Mouse (Mus musculus): ENCODE measurements around the gene 4833439L19Rik. TPM values are rescaled to one million over a fixed set of nuclear protein-coding genes. Genes with fewer than 3 reads are reported as not detected.

Gene 4833439L19Rik
- polyA plus RNA-seq, 1 experiment: 74.2 TPM

DNA sequence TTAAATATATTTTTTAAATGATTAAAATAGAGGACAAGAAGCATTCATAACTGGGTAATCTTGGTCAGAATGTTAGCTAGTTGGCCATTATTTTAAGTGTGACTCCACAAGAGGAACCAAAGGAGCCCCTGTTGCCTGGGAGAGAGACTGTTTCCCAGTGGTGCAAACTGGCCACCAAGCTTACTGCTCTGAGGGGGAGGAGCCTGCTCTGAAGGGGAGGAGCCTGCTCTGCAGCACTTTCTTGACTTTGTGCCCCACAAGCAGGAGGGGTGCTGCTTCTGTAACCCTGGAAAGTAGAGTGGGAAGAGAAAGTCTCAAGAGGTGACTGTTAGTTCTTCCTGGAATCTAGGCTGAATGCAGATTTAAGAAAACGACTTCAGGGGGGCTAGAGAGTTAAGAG, 4.0 kb upstream of the 4833439L19Rik start:
- Histone ChIP-seq H3K4me3 (ENCODE audit: insufficient read depth, low read length) (no peak overlapping the region), H3K27ac (ENCODE audit: insufficient read depth, low read length) (no peak overlapping the region), H3K4me1 (ENCODE audit: control insufficient read depth, insufficient read depth, low read length) (0 out of 2 replicates have a peak, but pooled peaks cover under 1% of the 10 kb centered on the region)
- no peak for TF ChIP-seq CTCF (IDR thresholded peaks at IDR 0.05; ENCODE audit: borderline replicate concordance, insufficient read depth, low read length)
- TF ChIP-seq POLR2A (IDR thresholded peaks at IDR 0.05; ENCODE audit: low read depth, low read length): no peak

DNA sequence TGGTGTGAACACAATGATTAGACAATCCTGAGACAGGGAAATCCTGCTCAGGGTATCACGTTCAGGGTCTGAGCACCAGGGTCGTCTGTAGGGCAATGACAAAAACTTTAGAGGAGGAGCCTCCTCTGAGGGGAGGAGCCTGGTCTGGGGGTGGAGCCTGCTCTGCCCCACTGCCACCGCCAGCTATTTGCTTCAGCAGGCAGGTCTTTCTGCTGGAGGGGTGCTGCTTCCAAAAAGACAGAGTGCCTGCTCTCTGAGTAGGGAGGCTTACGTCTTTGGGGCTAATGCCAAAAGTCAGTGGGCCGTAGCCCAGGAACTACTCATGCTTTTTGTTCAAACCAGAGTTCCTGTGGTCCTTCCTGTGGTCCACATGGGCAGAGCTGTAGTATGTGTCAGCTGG, 3.1 kb upstream of the 4833439L19Rik start:
- no peak overlapping the region for H3K27ac ChIP-seq (ENCODE audit: insufficient read depth, low read length)
- TF ChIP-seq CTCF (IDR thresholded peaks at IDR 0.05; ENCODE audit: borderline replicate concordance, insufficient read depth, low read length): no peak
- TF ChIP-seq POLR2A (IDR thresholded peaks at IDR 0.05; ENCODE audit: low read depth, low read length): no peak
- H3K4me3 ChIP-seq (ENCODE audit: insufficient read depth, low read length): no peak overlapping the region
- no peaks in the 10 kb centered on the region for H3K4me1 ChIP-seq (ENCODE audit: control insufficient read depth, insufficient read depth, low read length)

DNA sequence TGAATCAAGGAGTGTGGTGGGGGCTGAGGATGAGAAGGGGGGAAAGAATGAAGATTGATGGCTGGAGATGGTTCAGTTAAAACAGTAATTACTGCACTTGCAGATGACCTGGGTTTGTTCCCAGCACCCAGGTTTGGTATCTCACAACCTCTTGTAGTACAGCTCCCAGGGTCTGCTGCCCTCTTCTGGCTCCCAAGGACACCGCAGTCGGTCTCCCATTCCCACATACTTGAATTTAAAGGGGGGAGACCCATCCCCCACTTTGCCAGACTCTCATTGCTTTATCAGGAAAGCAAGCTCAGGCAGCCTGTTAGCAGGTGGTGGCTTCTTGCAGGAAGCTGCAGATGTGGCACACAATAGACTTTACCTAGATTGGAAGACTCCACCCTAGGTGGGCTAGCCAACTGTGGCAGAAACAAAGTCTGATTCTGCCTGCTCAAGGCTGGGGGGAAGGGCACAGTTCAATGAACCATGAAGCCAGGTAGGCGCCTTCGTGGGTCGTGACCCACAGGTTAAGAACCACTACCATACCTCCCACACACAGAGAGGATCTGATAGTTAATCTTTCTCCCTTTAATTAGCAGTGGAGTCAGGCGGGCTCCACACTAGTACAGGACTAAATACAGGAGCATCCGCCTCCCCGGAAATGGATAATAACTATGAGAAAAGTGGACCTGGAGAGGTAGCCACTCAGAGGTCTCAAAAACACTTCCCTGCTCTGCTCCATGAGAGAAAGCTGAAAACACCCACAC, 535 bp upstream of the 4833439L19Rik start:
- Histone ChIP-seq H3K4me1 (ENCODE audit: control insufficient read depth, insufficient read depth, low read length) (no peaks in the 10 kb centered on the region), H3K4me3 (ENCODE audit: insufficient read depth, low read length) (peak overlapping the region; percentile 81), H3K27ac (ENCODE audit: insufficient read depth, low read length) (no peak overlapping the region)
- TF ChIP-seq CTCF (IDR thresholded peaks at IDR 0.05; ENCODE audit: borderline replicate concordance, insufficient read depth, low read length) (peak; percentile 21; the same call in 1 of the 2 replicates), POLR2A (IDR thresholded peaks at IDR 0.05; ENCODE audit: low read depth, low read length) (no peak)

DNA sequence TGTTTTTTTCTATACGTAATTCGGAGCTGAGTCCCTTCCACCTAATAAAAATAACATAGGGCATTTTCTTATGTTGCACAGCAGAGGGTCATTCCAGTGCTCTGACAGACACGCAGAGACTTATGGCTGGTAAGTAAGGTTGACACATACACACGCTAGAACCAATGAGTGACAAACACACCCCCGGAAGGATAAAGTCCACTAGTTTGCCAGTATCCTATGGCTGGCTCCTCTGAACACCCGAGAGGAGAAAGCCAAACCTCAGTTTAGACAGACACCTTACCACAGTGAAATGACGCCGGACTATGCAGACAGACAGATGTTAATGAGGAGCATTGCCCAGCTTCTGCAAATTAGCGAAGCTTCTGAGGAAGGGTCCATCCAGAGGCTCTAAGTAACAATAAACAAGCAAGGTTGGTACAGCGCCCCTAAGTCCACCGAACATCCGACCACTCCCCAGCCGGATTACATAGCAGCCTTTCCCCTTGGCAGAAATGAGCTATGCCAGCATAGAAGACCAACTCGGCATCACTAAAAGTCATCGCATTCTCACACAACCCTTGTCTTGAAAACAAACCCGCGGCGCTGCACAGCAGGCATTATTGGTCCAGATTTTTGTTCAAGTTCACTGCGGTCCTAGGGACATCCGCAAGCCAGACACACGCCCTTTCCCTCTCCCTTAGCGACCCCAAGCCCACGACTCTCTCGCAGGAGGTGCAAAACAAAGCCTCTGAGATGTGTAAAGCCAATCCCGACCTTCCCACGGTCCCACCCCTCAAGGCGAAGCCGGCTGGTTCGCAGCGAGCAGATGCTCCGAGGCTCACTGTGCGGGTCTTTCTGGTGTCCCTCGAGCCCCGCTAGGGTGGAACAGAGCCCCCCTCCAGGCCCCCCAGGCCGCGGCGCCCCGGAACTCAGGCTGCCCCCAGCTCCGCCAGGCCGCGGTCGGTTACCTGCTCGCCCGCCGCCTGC, 719 bp downstream of the 4833439L19Rik start:
- peak overlapping the region; percentile 81 for H3K4me3 ChIP-seq (ENCODE audit: insufficient read depth, low read length)
- TF ChIP-seq POLR2A (IDR thresholded peaks at IDR 0.05; ENCODE audit: low read depth, low read length): no peak
- no peak for TF ChIP-seq CTCF (IDR thresholded peaks at IDR 0.05; ENCODE audit: borderline replicate concordance, insufficient read depth, low read length)
- no peak overlapping the region for H3K27ac ChIP-seq (ENCODE audit: insufficient read depth, low read length)
- no peaks in the 10 kb centered on the region for H3K4me1 ChIP-seq (ENCODE audit: control insufficient read depth, insufficient read depth, low read length)

DNA sequence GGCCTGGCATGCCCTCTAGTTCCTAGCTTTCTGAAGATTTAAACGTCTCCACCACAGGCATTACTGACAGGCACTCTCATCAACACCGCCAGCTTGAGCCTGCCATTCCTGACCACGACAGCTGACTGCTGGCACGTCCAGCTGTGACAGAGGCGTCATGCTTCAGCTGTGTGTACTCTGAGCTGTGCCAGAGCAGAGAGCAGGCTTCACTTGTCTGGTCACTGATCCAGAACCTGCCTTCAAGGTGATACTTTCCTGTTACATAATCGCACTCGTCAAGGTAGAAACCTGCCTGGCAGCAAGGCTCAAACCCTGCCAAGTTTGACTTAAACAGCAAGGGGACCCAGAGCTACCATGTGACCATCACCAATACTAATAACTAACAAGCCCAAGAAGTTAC, 2.7 kb downstream of the 4833439L19Rik start:
- Histone ChIP-seq H3K27ac (ENCODE audit: insufficient read depth, low read length) (no peak overlapping the region), H3K4me3 (ENCODE audit: insufficient read depth, low read length) (no peak overlapping the region), H3K4me1 (ENCODE audit: control insufficient read depth, insufficient read depth, low read length) (no peaks in the 10 kb centered on the region)
- TF ChIP-seq POLR2A (IDR thresholded peaks at IDR 0.05; ENCODE audit: low read depth, low read length) (no peak), CTCF (IDR thresholded peaks at IDR 0.05; ENCODE audit: borderline replicate concordance, insufficient read depth, low read length) (no peak)

DNA sequence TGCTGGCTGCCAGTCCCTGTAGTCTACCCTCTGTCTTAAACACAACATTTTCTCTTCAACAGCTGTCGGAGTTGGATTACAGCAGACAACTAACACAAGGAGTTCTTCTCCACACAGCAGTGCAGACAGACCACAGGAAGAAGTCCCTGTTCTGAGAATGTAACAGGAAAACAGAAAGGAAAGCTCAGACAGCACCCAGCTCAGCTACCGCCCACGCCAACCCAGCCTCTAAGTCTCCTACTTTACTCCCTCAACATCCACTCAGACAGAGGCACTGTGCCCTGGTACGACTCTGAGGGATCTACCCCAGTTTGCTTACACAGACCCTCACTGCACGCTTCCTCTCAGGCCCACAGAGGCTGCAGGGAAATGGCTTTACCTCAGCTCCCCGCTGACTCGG, 4.6 kb downstream of the 4833439L19Rik start:
- no peak for TF ChIP-seq CTCF (IDR thresholded peaks at IDR 0.05; ENCODE audit: borderline replicate concordance, insufficient read depth, low read length)
- no peak for TF ChIP-seq POLR2A (IDR thresholded peaks at IDR 0.05; ENCODE audit: low read depth, low read length)
- no peaks in the 10 kb centered on the region for H3K4me1 ChIP-seq (ENCODE audit: control insufficient read depth, insufficient read depth, low read length)
- H3K4me3 ChIP-seq (ENCODE audit: insufficient read depth, low read length): no peak overlapping the region
- H3K27ac ChIP-seq (ENCODE audit: insufficient read depth, low read length): no peak overlapping the region

DNA sequence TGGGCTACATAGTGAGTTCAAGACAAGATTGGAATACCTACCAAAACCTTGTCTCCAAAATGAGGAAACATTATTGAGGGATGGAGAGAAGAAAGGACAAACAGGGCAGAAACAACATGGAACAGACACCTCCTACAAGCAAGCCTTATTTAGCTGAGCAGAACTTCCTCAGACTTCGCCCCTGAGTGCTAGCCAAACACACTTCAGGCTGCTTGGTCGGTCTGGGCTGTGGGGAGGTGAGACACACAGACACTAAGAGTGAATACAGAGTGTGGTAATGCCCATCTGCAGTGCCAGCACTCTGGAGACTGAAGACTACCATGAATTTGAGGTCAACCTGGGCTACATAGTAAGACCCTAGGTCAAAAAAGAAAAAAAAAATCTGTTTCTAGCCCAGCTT, 5.6 kb downstream of the 4833439L19Rik start:
- Histone ChIP-seq H3K4me1 (ENCODE audit: control insufficient read depth, insufficient read depth, low read length) (no peaks in the 10 kb centered on the region), H3K27ac (ENCODE audit: insufficient read depth, low read length) (no peak overlapping the region), H3K4me3 (ENCODE audit: insufficient read depth, low read length) (no peak overlapping the region)
- TF ChIP-seq CTCF (IDR thresholded peaks at IDR 0.05; ENCODE audit: borderline replicate concordance, insufficient read depth, low read length) (no peak), POLR2A (IDR thresholded peaks at IDR 0.05; ENCODE audit: low read depth, low read length) (no peak)

DNA sequence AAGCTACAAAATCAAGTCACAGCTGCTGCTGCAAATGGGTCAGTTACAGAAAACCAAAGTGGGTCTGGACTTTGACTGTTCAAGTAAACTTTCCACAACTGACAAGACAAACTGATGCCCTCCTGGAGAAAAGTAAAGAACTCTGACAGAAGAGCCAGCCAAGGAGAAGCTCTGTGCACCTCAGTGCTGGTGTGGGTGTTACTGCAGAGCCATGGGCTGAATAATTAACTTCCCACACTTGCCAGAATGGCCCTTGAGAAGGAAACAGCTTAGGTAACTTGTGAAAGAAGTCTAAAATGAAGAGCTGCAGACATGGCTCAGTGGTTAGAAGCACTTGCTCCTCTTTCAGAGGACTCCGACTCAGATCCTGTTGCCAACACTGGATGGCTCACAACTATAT, 7.6 kb downstream of the 4833439L19Rik start:
- TF ChIP-seq POLR2A (IDR thresholded peaks at IDR 0.05; ENCODE audit: low read depth, low read length): no peak
- TF ChIP-seq CTCF (IDR thresholded peaks at IDR 0.05; ENCODE audit: borderline replicate concordance, insufficient read depth, low read length): no peak

DNA sequence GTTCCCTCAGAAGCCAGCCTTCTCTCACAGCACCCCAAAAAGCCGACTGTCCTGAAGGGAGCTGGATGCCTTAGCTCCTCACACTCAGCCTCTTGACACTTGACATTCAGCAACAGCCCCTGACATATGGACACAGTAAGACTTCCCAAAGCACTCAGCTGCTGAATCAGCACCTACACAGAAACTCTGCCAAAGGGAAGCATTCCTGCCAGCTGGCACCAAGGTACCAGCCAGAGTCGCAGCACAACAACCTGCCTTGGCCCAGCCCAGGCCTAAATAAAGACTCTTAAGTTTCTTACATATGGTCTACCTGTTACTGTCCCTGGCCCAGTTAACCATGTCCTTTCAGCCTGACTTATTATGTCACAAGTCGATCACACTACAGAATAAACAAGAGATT, 8.4 kb downstream of the 4833439L19Rik start:
- Histone ChIP-seq H3K27ac (ENCODE audit: insufficient read depth, low read length) (no peak overlapping the region), H3K4me3 (ENCODE audit: insufficient read depth, low read length) (no peak overlapping the region), H3K4me1 (ENCODE audit: control insufficient read depth, insufficient read depth, low read length) (no peaks in the 10 kb centered on the region)
- TF ChIP-seq CTCF (IDR thresholded peaks at IDR 0.05; ENCODE audit: borderline replicate concordance, insufficient read depth, low read length) (no peak), POLR2A (IDR thresholded peaks at IDR 0.05; ENCODE audit: low read depth, low read length) (no peak)

More for the DNA sequence above, 7.6 kb downstream of the 4833439L19Rik start:
- no peak overlapping the region for H3K4me3 ChIP-seq (ENCODE audit: insufficient read depth, low read length)
- H3K27ac ChIP-seq (ENCODE audit: insufficient read depth, low read length): no peak overlapping the region
- no peaks in the 10 kb centered on the region for H3K4me1 ChIP-seq (ENCODE audit: control insufficient read depth, insufficient read depth, low read length)
